Mouse (Mus musculus) heart, embryonic 15.5 days (tissue): ENCODE data around the gene Pakap. TPM values are rescaled to one million over a fixed set of nuclear protein-coding genes. Genes with fewer than 3 reads are reported as not detected.
A peak's percentile ranks its signal among the peaks of the same experiment; 100 is the strongest.

Source experiments
- ATAC-seq: fragments of 200-750 bp; cut with Nextera tagmentation; replicated peaks from 2 replicates; pipeline ENCODE4 v1.8.0; 2017; ENCODE audit warnings: low read depth, moderate TSS enrichment; ENCODE audit not compliant: insufficient number of reproducible peaks, insufficient read depth, low FRiP score
- H3K27ac ChIP-seq: fragments of 300-500 bp; sonication (generic); 2 replicates; pipeline ENCODE4 v1.5.1; 2015; ENCODE audit warnings: mild to moderate bottlenecking, inconsistent platforms
- H3K27me3 ChIP-seq: fragments of 300-500 bp; sonication (generic); 2 replicates; pipeline ENCODE4 v1.6.1; 2015; ENCODE audit warnings: inconsistent platforms
- H3K36me3 ChIP-seq: fragments of 300-500 bp; sonication (generic); 2 replicates; pipeline ENCODE4 v1.6.1; 2015; ENCODE audit warnings: mild to moderate bottlenecking, inconsistent platforms
- H3K4me1 ChIP-seq: fragments of 300-500 bp; sonication (generic); replicated peaks from 2 replicates; pipeline ENCODE4 v1.6.1; 2015; ENCODE audit warnings: inconsistent platforms
- H3K4me2 ChIP-seq: fragments of 300-500 bp; sonication (generic); 2 replicates; pipeline ENCODE4 v1.6.1; 2015; ENCODE audit warnings: inconsistent platforms, mild to moderate bottlenecking, moderate library complexity
- H3K4me3 ChIP-seq: fragments of 300-500 bp; sonication (generic); 2 replicates; pipeline ENCODE4 v1.5.1; 2015; ENCODE audit warnings: mild to moderate bottlenecking, inconsistent platforms
- H3K9ac ChIP-seq: fragments of 300-500 bp; sonication (generic); 2 replicates; pipeline ENCODE4 v1.6.1; 2015; ENCODE audit warnings: mild to moderate bottlenecking, inconsistent platforms
- H3K9me3 ChIP-seq: fragments of 300-500 bp; sonication (generic); replicated peaks from 2 replicates; pipeline ENCODE4 v1.6.1; 2016; ENCODE audit warnings: inconsistent platforms
- WGBS: fragments of 180-500 bp; shearing (Covaris S2); methylation state at CpG from one replicate; pipeline ENCODE4 v1.1.7; 2015; ENCODE audit warnings: mixed read lengths; 5-methylcytosine and 5-hydroxymethylcytosine counted together
- polyA plus RNA-seq: library from polyadenylated mRNA; unstranded; fragments of >200 nt; fragmentation: Nextera tagmentation; extraction: Ambion mirVana; gene quantifications from 2 replicates; pipeline ENCODE4 v1.2.1, GENCODE M21; 2015

Pakap gene
- polyA plus RNA-seq, 1 experiment from 2014 or later: 57.8 TPM

DNA sequence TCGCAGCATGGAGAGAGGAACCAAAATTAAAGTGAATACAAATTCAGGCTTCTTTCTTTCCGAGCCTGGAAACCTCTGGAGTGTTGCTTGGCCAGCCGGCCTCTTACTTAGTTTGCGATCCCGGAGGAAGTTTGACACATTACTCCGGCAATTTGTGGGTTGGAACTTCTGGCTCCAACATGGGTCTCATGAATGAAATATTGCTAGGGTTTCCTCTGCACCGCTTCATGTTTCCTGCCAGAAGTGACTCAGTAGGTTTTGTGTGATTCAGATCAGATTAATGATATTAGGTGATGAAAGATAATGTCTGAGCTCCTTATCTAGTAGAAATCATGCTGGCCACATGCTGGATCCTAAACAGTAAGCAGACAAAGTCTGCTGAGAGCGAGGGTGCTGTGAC is 293.9 kb downstream of the Pakap start:
- no peak overlapping the region for H3K4me2 ChIP-seq

DNA sequence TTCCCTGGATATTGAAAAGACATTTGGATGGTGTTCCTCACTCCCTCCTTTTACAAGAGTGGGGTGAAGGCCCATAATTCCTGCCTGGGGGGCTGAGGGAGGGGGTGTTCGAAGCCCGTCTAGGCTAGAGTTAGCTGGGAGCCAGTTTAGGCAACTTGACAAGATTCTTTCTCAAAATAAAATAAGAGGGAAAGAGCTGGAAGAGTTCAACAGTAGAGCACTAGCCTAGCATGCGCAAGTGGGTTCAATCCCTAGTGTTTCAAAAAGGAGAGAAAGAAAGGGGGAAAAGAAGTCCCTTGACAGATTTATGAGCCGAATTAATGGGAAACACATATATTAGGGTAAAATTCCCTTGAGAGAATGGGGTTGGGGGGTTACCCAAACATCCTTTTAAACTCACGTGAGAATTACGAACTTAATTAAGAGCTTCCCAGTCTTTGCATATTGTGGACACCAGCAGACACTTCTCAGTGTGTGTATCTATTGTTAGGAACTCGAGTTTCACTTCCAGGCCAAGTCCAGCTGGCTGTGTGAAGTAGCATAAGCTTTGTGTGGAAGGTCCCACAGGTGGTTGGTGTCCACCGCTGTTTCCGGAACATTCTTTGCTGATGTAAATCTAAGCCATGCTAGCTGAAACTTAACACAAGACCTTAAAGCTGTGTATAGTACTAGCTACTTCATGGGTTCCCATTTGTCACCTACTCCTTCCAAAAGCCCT is 294.4 kb downstream of the Pakap start:
- Histone ChIP-seq H3K9ac (no peak overlapping the region), H3K9me3 (no peaks in the 10 kb centered on the region), H3K27ac (no peak overlapping the region), H3K27me3 (no peaks in the 10 kb centered on the region), H3K4me1 (peaks cover 53% of the 10 kb centered on the region), H3K36me3 (peaks cover 17% of the 10 kb centered on the region), H3K4me3 (no peak overlapping the region), H3K4me2 (no peak overlapping the region)
- ATAC-seq: no peak
- WGBS: 70% methylated on average over 9 of the region's 9 CpGs

More for the DNA sequence above, 293.9 kb downstream of the Pakap start:
- Histone ChIP-seq H3K36me3 (peaks cover 22% of the 10 kb centered on the region), H3K9ac (no peak overlapping the region), H3K4me3 (no peak overlapping the region), H3K27ac (no peak overlapping the region), H3K27me3 (no peaks in the 10 kb centered on the region), H3K4me1 (peaks cover 48% of the 10 kb centered on the region), H3K9me3 (no peaks in the 10 kb centered on the region)
- WGBS: 64% methylated on average over 8 of the region's 8 CpGs
- no peak for ATAC-seq

DNA sequence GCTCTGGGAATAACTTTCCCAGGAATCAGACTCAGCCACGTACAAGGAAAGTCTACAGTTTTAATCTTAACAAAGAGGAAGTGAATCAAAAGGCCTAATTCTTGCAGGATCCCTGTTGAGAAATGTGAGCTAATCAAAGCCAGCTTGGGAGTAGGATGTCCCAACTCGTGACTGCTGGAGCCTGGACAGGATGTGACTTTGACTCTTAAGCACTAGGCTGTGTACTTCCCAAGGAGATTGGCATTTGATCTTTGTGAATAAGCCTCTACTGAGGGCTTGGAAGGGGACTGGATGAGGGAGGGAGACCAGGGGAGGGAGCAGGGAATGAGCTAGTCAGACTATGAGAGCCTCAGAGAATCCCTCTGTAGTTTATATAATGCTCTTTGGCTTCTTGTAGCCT is 298.1 kb downstream of the Pakap start:
- WGBS: 27% methylated on average over 2 of the region's 2 CpGs
- H3K4me3 ChIP-seq: no peak overlapping the region
- no peak for ATAC-seq
- H3K27ac ChIP-seq: peak overlapping the region; percentile 45
- no peaks in the 10 kb centered on the region for H3K27me3 ChIP-seq
- H3K9ac ChIP-seq: no peak overlapping the region
- peaks cover 34% of the 10 kb centered on the region for H3K4me1 ChIP-seq
- no peaks in the 10 kb centered on the region for H3K9me3 ChIP-seq
- H3K36me3 ChIP-seq: peaks cover 4% of the 10 kb centered on the region; the same call in 1 of the 2 replicates
- H3K4me2 ChIP-seq: no peak overlapping the region

DNA sequence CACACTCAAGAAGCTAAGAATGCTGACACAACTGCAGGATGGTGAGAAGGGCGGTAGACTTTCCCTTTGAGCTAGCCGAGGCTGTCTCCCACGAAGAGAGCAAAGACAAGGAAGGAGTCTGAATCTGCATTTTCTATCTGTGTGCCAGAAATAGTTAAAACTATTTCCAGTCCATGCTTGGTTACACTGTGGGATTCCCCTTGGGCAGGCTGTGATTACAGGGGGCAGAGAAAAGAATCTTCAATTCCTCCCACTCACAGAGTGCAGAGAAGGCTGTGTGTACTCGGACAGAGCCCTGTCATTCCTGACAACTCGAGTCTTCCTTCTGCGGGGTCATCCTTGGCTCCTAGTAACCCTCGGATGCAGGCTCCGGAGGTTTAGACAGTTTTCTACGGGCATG is 299.0 kb downstream of the Pakap start:
- H3K36me3 ChIP-seq: peaks cover 4% of the 10 kb centered on the region; the same call in 1 of the 2 replicates
- H3K4me1 ChIP-seq: peaks cover 28% of the 10 kb centered on the region
- WGBS: 52% methylated on average over 9 of the region's 9 CpGs
- no peaks in the 10 kb centered on the region for H3K9me3 ChIP-seq
- no peak overlapping the region for H3K4me2 ChIP-seq
- H3K9ac ChIP-seq: no peak overlapping the region
- no peak overlapping the region for H3K4me3 ChIP-seq
- no peaks in the 10 kb centered on the region for H3K27me3 ChIP-seq
- no peak for ATAC-seq
- peak overlapping the region; percentile 40 for H3K27ac ChIP-seq

DNA sequence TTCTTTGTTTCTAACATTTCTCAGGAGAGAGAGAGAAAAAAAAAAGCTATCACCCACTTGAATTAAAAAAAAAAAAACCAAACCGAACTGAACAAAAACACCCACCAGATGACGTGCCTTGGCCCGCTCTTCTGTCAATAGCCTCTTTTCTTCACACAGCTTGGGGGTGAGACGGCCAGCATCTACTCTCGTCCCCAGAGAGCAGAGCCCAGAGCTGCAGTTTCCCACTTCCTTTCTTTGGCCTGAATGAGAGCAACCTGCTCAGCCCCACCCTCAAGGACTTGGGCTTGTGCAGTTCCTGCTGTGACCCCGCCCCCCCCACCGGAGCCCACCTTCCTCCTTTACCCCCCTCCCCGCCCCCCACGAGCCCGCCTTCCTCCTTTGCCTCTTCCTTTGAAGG is 299.5 kb downstream of the Pakap start:
- Histone ChIP-seq H3K27me3 (no peaks in the 10 kb centered on the region), H3K27ac (no peak overlapping the region), H3K36me3 (peaks cover 4% of the 10 kb centered on the region; the same call in 1 of the 2 replicates), H3K4me3 (no peak overlapping the region), H3K9ac (no peak overlapping the region), H3K9me3 (no peaks in the 10 kb centered on the region), H3K4me1 (peaks cover 24% of the 10 kb centered on the region), H3K4me2 (no peak overlapping the region)
- no peak for ATAC-seq
- 46% methylated on average over 10 of the region's 10 CpGs for WGBS

DNA sequence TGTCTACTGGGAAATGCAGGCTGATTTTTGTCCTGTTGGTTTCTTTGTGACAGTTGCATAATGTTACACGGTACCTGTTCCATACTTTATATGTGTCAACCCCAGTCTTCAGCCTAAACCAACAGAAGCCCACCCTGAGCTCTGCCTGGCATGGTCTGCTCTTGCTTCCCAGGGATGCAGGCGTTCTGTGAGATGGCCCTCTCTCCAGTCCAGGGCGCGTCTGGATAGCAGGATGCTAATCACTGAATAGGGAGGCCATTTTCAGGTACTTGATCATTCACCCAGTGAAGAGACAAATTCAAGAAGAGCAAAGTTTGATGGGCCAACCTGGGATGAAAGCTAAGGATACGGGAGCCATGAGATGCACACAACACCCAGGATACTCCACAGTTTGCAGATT is 311.2 kb downstream of the Pakap start:
- H3K9me3 ChIP-seq: no peaks in the 10 kb centered on the region
- 89% methylated on average over 5 of the region's 5 CpGs for WGBS
- no peaks in the 10 kb centered on the region for H3K27me3 ChIP-seq
- no peak overlapping the region for H3K9ac ChIP-seq
- H3K36me3 ChIP-seq: 0 out of 2 replicates have a peak, but pooled peaks cover 4% of the 10 kb centered on the region
- H3K27ac ChIP-seq: no peak overlapping the region
- no peak overlapping the region for H3K4me3 ChIP-seq
- ATAC-seq: no peak
- no peak overlapping the region for H3K4me2 ChIP-seq
- peaks cover 27% of the 10 kb centered on the region for H3K4me1 ChIP-seq

DNA sequence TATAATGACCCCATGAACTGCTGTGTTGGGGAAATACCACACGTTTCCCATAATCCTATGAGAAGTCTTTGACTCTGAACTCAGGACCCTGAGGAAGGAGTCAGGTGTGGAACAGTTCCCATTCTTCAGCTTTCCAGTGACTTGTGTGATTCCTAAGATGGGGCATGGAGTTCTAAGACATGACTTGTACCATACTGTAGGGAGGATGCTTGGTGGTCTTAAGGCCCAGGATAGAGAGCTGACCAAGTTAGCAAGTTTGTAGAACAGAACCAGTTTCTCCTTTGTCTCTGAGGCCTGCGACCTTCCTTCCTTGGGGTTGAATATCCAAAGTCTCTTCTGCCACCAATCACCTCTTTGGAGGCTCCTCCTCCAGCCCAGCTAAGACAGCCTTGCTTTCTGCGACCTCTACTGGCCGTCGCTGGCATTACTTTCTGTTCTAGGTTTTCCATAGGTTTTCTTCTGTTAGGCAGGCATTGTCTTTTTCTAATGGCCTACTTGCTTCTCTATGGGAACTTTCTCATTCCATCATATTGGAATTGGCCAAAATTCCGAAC is 311.9 kb downstream of the Pakap start:
- Histone ChIP-seq H3K27ac (no peak overlapping the region), H3K36me3 (0 out of 2 replicates have a peak, but pooled peaks cover 4% of the 10 kb centered on the region), H3K9ac (no peak overlapping the region), H3K4me2 (no peak overlapping the region), H3K27me3 (no peaks in the 10 kb centered on the region), H3K4me1 (peaks cover 35% of the 10 kb centered on the region), H3K9me3 (no peaks in the 10 kb centered on the region), H3K4me3 (no peak overlapping the region)
- ATAC-seq: 0 out of 2 replicates have a peak, but pooled peaks have one; percentile 22
- 19% methylated on average over 6 of the region's 6 CpGs for WGBS

DNA sequence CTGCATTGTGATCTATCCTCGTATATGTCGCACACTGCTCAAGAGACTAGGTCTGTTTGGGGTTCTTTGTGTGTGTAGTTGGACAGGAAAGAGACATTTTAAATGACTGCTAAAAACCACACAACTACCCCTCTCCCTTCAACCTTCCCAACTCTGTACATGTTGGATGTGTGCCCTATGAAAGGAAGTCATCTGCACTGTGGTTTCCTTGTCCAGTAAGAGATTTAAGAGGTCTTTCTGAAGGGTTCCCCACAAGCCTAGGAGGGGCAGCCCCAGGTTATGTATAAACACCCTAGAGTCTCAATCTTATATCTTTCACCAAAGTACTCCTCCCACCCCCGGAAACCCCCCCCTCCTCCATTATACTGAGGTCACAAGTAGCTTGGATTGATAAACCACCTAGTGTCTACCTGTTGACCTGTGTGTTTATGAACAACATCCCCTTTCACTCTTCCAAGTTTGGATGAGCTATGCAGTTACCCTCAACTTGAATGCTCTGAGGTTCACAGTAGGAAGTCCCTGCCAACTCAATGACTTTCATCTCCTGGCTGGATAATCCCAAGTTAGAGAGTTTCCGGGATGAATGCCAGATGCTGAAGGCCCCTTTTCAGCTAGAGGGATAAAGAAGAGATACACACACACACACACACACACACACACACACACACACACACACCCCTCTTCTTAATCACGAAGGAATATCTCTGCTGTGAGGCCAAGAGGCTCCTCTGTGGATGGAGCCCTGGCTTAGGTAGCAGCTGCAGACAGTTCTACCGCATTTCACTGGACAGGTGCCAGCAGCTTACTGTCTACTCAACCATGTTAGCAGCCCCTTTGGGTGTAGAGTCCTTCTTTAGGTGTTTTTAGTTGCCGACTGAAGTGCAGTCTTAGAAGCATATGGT is 315.8 kb downstream of the Pakap start:
- H3K4me2 ChIP-seq: no peak overlapping the region
- WGBS: 46% methylated on average over 7 of the region's 7 CpGs
- H3K4me3 ChIP-seq: no peak overlapping the region
- peaks cover 54% of the 10 kb centered on the region for H3K4me1 ChIP-seq
- ATAC-seq: peak; percentile 30; the same call in 1 of the 2 replicates
- 0 out of 2 replicates have a peak, but pooled peaks cover 4% of the 10 kb centered on the region for H3K36me3 ChIP-seq
- H3K27me3 ChIP-seq: no peaks in the 10 kb centered on the region
- H3K9me3 ChIP-seq: no peaks in the 10 kb centered on the region
- peak overlapping the region; percentile 70 for H3K27ac ChIP-seq
- H3K9ac ChIP-seq: no peak overlapping the region

DNA sequence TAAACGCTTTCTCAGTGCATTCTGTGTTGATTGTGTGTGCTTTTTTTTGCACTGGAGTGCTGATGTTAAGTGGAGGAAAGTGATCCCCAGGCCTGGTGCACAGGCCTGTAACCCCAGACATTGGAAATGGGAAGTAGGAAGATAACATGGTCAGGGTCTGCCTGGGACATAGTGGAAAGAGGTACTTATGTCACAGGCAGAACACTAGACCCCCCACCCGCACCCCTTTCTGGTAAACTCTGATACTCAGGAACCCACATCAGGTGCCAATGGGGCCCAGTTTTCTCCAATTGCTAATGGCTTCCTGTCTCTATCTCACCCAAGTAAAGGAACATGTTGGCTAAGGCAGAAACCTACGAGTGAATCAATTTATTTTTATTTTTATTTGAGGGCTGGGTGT is 316.5 kb downstream of the Pakap start:
- WGBS: 72% methylated on average over 3 of the region's 3 CpGs
- Histone ChIP-seq H3K4me1 (peaks cover 54% of the 10 kb centered on the region), H3K9ac (no peak overlapping the region), H3K27ac (peak overlapping the region; percentile 70), H3K9me3 (no peaks in the 10 kb centered on the region), H3K36me3 (0 out of 2 replicates have a peak, but pooled peaks cover 4% of the 10 kb centered on the region), H3K27me3 (no peaks in the 10 kb centered on the region), H3K4me3 (no peak overlapping the region), H3K4me2 (no peak overlapping the region)
- no peak for ATAC-seq

DNA sequence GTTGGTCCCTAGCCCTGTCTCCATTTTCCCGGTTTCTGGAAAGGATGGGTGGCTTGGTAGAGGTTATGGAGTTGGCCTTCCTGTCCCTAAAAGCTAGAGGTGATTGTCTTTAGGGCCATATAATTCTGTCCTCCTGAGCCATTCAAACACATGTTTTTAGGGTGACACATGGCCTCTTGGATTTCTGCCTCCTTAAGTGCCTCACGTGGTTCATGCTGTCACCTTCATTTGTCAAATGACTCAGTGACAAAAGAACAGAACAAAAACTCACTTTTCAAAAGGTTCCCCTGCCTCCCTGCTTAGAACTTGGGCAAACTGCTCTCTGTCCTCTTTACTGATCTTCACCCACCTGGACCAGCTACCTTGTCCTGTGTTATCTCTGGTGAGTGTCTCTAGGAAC is 317.2 kb downstream of the Pakap start:
- Histone ChIP-seq H3K4me3 (no peak overlapping the region), H3K27me3 (no peaks in the 10 kb centered on the region), H3K4me2 (no peak overlapping the region), H3K9me3 (no peaks in the 10 kb centered on the region), H3K27ac (no peak overlapping the region), H3K36me3 (0 out of 2 replicates have a peak, but pooled peaks cover 4% of the 10 kb centered on the region), H3K4me1 (peaks cover 51% of the 10 kb centered on the region), H3K9ac (no peak overlapping the region)
- ATAC-seq: no peak
- 65% methylated on average over 2 of the region's 2 CpGs for WGBS
